Mouse (Mus musculus) ES-E14 (cell line): Measurements from ENCODE around the gene Mmd. TPM values are rescaled to one million over a fixed set of nuclear protein-coding genes. Genes with fewer than 3 reads are reported as not detected.
"Not testable (repeated sequence)": the region's sequence is repeated elsewhere in the genome, so short reads cannot be mapped to it uniquely, and the experiment has no call there.

Source experiments
- DNase-seq: peaks from one replicate; pipeline ENCODE4 v3.0.0-alpha.2; 2013; ENCODE audit warnings: low read depth, low spot score
- H3K27ac ChIP-seq: 2 replicates; pipeline ENCODE4 v1.5.1; 2012; ENCODE audit warnings: low read depth, mild to moderate bottlenecking, low read length, moderate library complexity, mixed read lengths; ENCODE audit not compliant: poor library complexity, insufficient read depth, severe bottlenecking
- H3K36me3 ChIP-seq: 2 replicates; pipeline ENCODE4 v1.6.1; 2012; ENCODE audit warnings: mild to moderate bottlenecking, low read length, moderate library complexity, mixed read lengths; ENCODE audit not compliant: control insufficient read depth, poor library complexity, insufficient read depth, severe bottlenecking
- H3K4me1 ChIP-seq, 2 experiments: fragments of 150-350 bp in 1 of 2; sonication (generic) in 1 of 2; 2 replicates each; pipeline ENCODE4 v1.6.1; 2012; ENCODE audit warnings: low read length in 2 of 2, mild to moderate bottlenecking in 1 of 2, mixed read lengths in 1 of 2; ENCODE audit not compliant: control insufficient read depth in 2 of 2, insufficient read depth in 2 of 2, poor library complexity in 1 of 2
- H3K4me3 ChIP-seq, 2 experiments: fragments of 150-350 bp in 1 of 2; sonication (generic) in 1 of 2; 2 replicates each; pipeline ENCODE4 v1.5.1; 2012; ENCODE audit warnings: low read length in 2 of 2, low read depth in 1 of 2, mild to moderate bottlenecking in 1 of 2, mixed read lengths in 1 of 2; ENCODE audit not compliant: insufficient read depth in 1 of 2, poor library complexity in 1 of 2, severe bottlenecking in 1 of 2
- H3K9ac ChIP-seq: 2 replicates; pipeline ENCODE4 v1.6.1; 2012; ENCODE audit warnings: low read depth, mild to moderate bottlenecking, low read length, mixed read lengths; ENCODE audit not compliant: poor library complexity, insufficient read depth, severe bottlenecking
- H3K9me3 ChIP-seq: fragments of 150-350 bp; sonication (generic); 2 replicates; pipeline ENCODE4 v1.6.1; 2012; ENCODE audit warnings: low read depth, mild to moderate bottlenecking, low read length; ENCODE audit not compliant: control insufficient read depth, insufficient read depth
- CHD2 ChIP-seq: IDR thresholded peaks from 2 replicates; pipeline ENCODE4 v1.6.1; 2014; ENCODE audit warnings: mild to moderate bottlenecking, low read depth, low read length, inconsistent platforms
- HCFC1 ChIP-seq: IDR thresholded peaks from 2 replicates; pipeline ENCODE4 v1.6.1; 2012; ENCODE audit warnings: low read length, inconsistent platforms, borderline replicate concordance; ENCODE audit not compliant: insufficient read depth
- MAFK ChIP-seq: IDR thresholded peaks from 2 replicates; pipeline ENCODE4 v1.6.1; 2014; ENCODE audit warnings: mild to moderate bottlenecking, low read depth, low read length, inconsistent platforms; ENCODE audit not compliant: insufficient read depth
- ZC3H11A ChIP-seq: IDR thresholded peaks from 2 replicates; pipeline ENCODE4 v1.6.1; 2012; ENCODE audit warnings: low read depth, mild to moderate bottlenecking, inconsistent platforms, low read length, borderline replicate concordance
- ZNF384 ChIP-seq: IDR thresholded peaks from 2 replicates; pipeline ENCODE4 v1.6.1; 2012; ENCODE audit warnings: low read depth, low read length, inconsistent platforms
- in situ Hi-C, 2 experiments: fragments of 600-800 bp; cut with MboI; formaldehyde crosslinking; loops; one replicate each; pipeline ENCODE4 v1.15.1; 2025; ENCODE audit warnings: low sequenced_read_pairs in 2 of 2, inconsistent platforms in 1 of 2; ENCODE audit not compliant: unreplicated experiment in 2 of 2
- total RNA-seq: library from RNA; depleted of rRNA; stranded (reverse); fragments of 300-350 nt; gene quantifications from 2 replicates; pipeline ENCODE4 v1.2.3, GENCODE M21; 2012

Gene Mmd
- total RNA-seq, 1 experiment = 15.5 TPM

GRCm38 (mm10) chr11:90275663-90276062 lies 26.4 kb downstream of the Mmd start:
- DNase-seq = no peak
- Histone ChIP-seq H3K9me3 (no peaks in the 10 kb centered on the region), H3K4me1 (no peaks in the 10 kb centered on the region), H3K27ac (no peak overlapping the region), H3K36me3 (no peaks in the 10 kb centered on the region), H3K9ac (no peak overlapping the region), H3K4me3 (no peak overlapping the region)
- TF ChIP-seq HCFC1 = no peak
- TF ChIP-seq ZNF384 = no peak
- TF ChIP-seq ZC3H11A = no peak
- no peak for TF ChIP-seq CHD2
- no peak for TF ChIP-seq MAFK
- in situ Hi-C loops = no loop called here

GRCm38 (mm10) chr11:90276150-90276549 lies 26.9 kb downstream of the Mmd start:
- Histone ChIP-seq H3K36me3 (no peaks in the 10 kb centered on the region), H3K9ac (no peak overlapping the region), H3K4me1 (no peaks in the 10 kb centered on the region), H3K27ac (no peak overlapping the region), H3K4me3 (no peak overlapping the region), H3K9me3 (no peaks in the 10 kb centered on the region)
- DNase-seq = no peak
- in situ Hi-C loops = no loop called here
- no peak for TF ChIP-seq ZNF384
- TF ChIP-seq MAFK = no peak
- no peak for TF ChIP-seq ZC3H11A
- no peak for TF ChIP-seq CHD2
- no peak for TF ChIP-seq HCFC1

GRCm38 (mm10) chr11:90276561-90276960 lies 27.3 kb downstream of the Mmd start:
- no peak for DNase-seq
- in situ Hi-C loops = no loop called here
- H3K4me1 ChIP-seq = no peaks in the 10 kb centered on the region
- H3K9me3 ChIP-seq = no peaks in the 10 kb centered on the region
- H3K4me3 ChIP-seq = no peak overlapping the region
- H3K36me3 ChIP-seq = no peaks in the 10 kb centered on the region
- TF ChIP-seq ZNF384 (no peak), ZC3H11A (no peak)
- no peak overlapping the region for H3K9ac ChIP-seq
- H3K27ac ChIP-seq = no peak overlapping the region

- Histone ChIP-seq H3K27ac (no peak overlapping the region), H3K9ac (no peak overlapping the region), H3K36me3 (no peaks in the 10 kb centered on the region), H3K4me1 (no peaks in the 10 kb centered on the region), H3K4me3 (no peak overlapping the region), H3K9me3 (no peaks in the 10 kb centered on the region)
- no peak for DNase-seq
- TF ChIP-seq HCFC1 (no peak), ZC3H11A (no peak), MAFK (no peak), ZNF384 (no peak), CHD2 (no peak)
- in situ Hi-C loops = no loop called here
Observed at GRCm38 (mm10) chr11:90280069-90280468, 30.8 kb downstream of the Mmd start.

GRCm38 (mm10) chr11:90281943-90282342 lies 32.7 kb downstream of the Mmd start:
- H3K36me3 ChIP-seq, H3K4me1 ChIP-seq, H3K4me3 ChIP-seq, H3K27ac ChIP-seq, H3K9ac ChIP-seq, DNase-seq, in situ Hi-C loops, H3K9me3 ChIP-seq: not testable (repeated sequence)
